Mouse (Mus musculus) E14TG2a.4 (cell line): ENCODE measurements around the gene Lysmd3.
"Not testable (repeated sequence)": the region's sequence is repeated elsewhere in the genome, so short reads cannot be mapped to it uniquely, and the experiment has no call there.

Source experiments
- H3K27me3 ChIP-seq: 2 replicates; pipeline ENCODE4 v1.6.1; 2014; ENCODE audit warnings: low read length, control low read depth; ENCODE audit not compliant: insufficient read depth
- H3K36me3 ChIP-seq: 2 replicates; pipeline ENCODE4 v1.6.1; 2014; ENCODE audit warnings: low read length, control low read depth; ENCODE audit not compliant: insufficient read depth
- H3K4me1 ChIP-seq: replicated peaks from 2 replicates; pipeline ENCODE4 v1.6.1; 2014; ENCODE audit warnings: low read depth, low read length, control low read depth
- H3K4me3 ChIP-seq: replicated peaks from 2 replicates; pipeline ENCODE4 v1.5.1; 2014; ENCODE audit warnings: mild to moderate bottlenecking, low read length
- H3K9me3 ChIP-seq: 2 replicates; pipeline ENCODE4 v1.6.1; 2014; ENCODE audit warnings: low read length, control low read depth
- CTCF ChIP-seq: conservative IDR thresholded peaks from 2 replicates; pipeline ENCODE4 v1.5.1; 2014; ENCODE audit warnings: low read length
- NANOG ChIP-seq: IDR thresholded peaks from 2 replicates; pipeline ENCODE4 v1.6.1; 2014; ENCODE audit warnings: borderline replicate concordance, low read length, mixed read lengths
- POU5F1 ChIP-seq: IDR thresholded peaks from 2 replicates; pipeline ENCODE4 v1.6.1; 2014; ENCODE audit warnings: low read length, borderline replicate concordance

Lysmd3 gene

GRCm38 (mm10) chr13:81657351-81658052 is at the start of gene Lysmd3:
Gene Lysmd3, plus strand, starts transcription at chr13:81657663.
- Histone ChIP-seq H3K4me3 (peak within 1 kb of the TSS; percentile 89), H3K9me3 (peaks cover 5% of the 10 kb centered on the region; the same call in 1 of the 2 replicates), H3K36me3 (peaks cover 12% of the 10 kb centered on the region; the same call in 1 of the 2 replicates), H3K27me3 (no peaks in the 10 kb centered on the region), H3K4me1 (peaks cover 37% of the 10 kb centered on the region)
- TF ChIP-seq NANOG (no peak), POU5F1 (no peak)

GRCm38 (mm10) chr13:81610349-81610748 is 47.1 kb upstream of the Lysmd3 start:
- 0 out of 2 replicates have a peak, but pooled peaks cover 6% of the 10 kb centered on the region for H3K36me3 ChIP-seq

GRCm38 (mm10) chr13:81627861-81628260 is 29.6 kb upstream of the Lysmd3 start:
- not testable (repeated sequence) for H3K4me3 ChIP-seq

More at GRCm38 (mm10) chr13:81610349-81610748, 47.1 kb upstream of the Lysmd3 start:
- TF ChIP-seq CTCF (no peak), POU5F1 (no peak), NANOG (no peak)
- H3K4me1 ChIP-seq = no peaks in the 10 kb centered on the region
- H3K27me3 ChIP-seq = no peaks in the 10 kb centered on the region
- H3K4me3 ChIP-seq = no peak overlapping the region
- H3K9me3 ChIP-seq = 0 out of 2 replicates have a peak, but pooled peaks cover 5% of the 10 kb centered on the region

GRCm38 (mm10) chr13:81628631-81629190 is 28.8 kb upstream of the Lysmd3 start:
- Histone ChIP-seq H3K4me1 (peaks cover 22% of the 10 kb centered on the region), H3K27me3 (peaks cover 8% of the 10 kb centered on the region; the same call in 1 of the 2 replicates), H3K4me3 (no peak overlapping the region), H3K36me3 (no peaks in the 10 kb centered on the region), H3K9me3 (no peaks in the 10 kb centered on the region)
- TF ChIP-seq CTCF (no peak), NANOG (no peak)

More at GRCm38 (mm10) chr13:81627861-81628260, 29.6 kb upstream of the Lysmd3 start:
- H3K9me3 ChIP-seq, H3K36me3 ChIP-seq, H3K27me3 ChIP-seq: not testable (repeated sequence)
- H3K4me1 ChIP-seq = peaks cover 17% of the 10 kb centered on the region

GRCm38 (mm10) chr13:81629395-81629794 is 28.1 kb upstream of the Lysmd3 start:
- no peaks in the 10 kb centered on the region for H3K9me3 ChIP-seq
- H3K4me1 ChIP-seq = peaks cover 23% of the 10 kb centered on the region
- H3K27me3 ChIP-seq = peaks cover 8% of the 10 kb centered on the region; the same call in 1 of the 2 replicates
- no peak overlapping the region for H3K4me3 ChIP-seq
- TF ChIP-seq NANOG (no peak), CTCF (no peak), POU5F1 (no peak)
- H3K36me3 ChIP-seq = no peaks in the 10 kb centered on the region

- Histone ChIP-seq H3K9me3 (no peaks in the 10 kb centered on the region), H3K4me3 (no peak overlapping the region), H3K36me3 (0 out of 2 replicates have a peak, but pooled peaks cover 2% of the 10 kb centered on the region), H3K4me1 (peaks cover 23% of the 10 kb centered on the region), H3K27me3 (peaks cover 8% of the 10 kb centered on the region; the same call in 1 of the 2 replicates)
- TF ChIP-seq CTCF (no peak), POU5F1 (no peak), NANOG (no peak)
Measured at GRCm38 (mm10) chr13:81630566-81630965, 26.9 kb upstream of the Lysmd3 start.

GRCm38 (mm10) chr13:81632720-81633415 is 24.6 kb upstream of the Lysmd3 start, which contains the start of gene Adgrv1:
Gene Adgrv1, minus strand, starts transcription at chr13:81633154.
- Histone ChIP-seq H3K4me3 (peak within 1 kb of the TSS; percentile 84), H3K4me1 (peaks cover 27% of the 10 kb centered on the region), H3K36me3 (peaks cover 22% of the 10 kb centered on the region; the same call in 1 of the 2 replicates), H3K9me3 (no peaks in the 10 kb centered on the region), H3K27me3 (peaks cover 8% of the 10 kb centered on the region; the same call in 1 of the 2 replicates)
- TF ChIP-seq CTCF = no peak
- TF ChIP-seq POU5F1 = no peak
- no peak for TF ChIP-seq NANOG

GRCm38 (mm10) chr13:81639624-81640023 is 17.8 kb upstream of the Lysmd3 start:
- TF ChIP-seq CTCF (no peak), POU5F1 (no peak), NANOG (no peak; the same call in 1 of the 2 replicates)
- Histone ChIP-seq H3K4me3 (no peak overlapping the region), H3K36me3 (peaks cover 24% of the 10 kb centered on the region; the same call in 1 of the 2 replicates), H3K4me1 (peaks cover 48% of the 10 kb centered on the region), H3K27me3 (no peaks in the 10 kb centered on the region), H3K9me3 (no peaks in the 10 kb centered on the region)
